In the genomic region with DNA sequence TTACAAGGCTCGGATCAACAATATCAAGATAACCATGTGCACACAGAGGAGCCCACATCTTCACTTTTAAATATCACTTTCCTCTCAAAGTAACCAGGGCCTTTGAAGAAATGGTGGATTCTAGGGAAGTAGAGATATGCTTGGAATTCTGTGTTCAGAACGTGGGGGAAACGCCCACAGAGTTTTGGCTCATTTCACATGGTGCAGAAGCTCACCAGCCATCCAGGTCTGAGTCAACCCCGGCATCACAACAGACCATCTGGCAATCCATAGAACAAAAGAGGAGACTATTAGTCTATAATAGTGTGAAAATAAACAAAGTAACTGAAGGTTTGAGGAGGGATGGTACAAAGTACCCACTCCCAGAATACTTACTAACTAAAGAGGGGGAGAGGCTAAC, we compare ENCODE assay signal across 19 mouse cellular contexts.
A peak's percentile ranks its signal among the peaks of the same experiment; 100 is the strongest.
DNase-seq lines count a peak whose midpoint lies in the region; ATAC-seq lines count a peak whose summit lies in the region.
"Had no signal": no experiment of that assay in that cellular context is flagged by ENCODE, and none has a peak within 500 bp of the region (broad histone marks: within the 10 kb centered on the region; RNA-seq: fewer than 3 reads in every experiment).

No protein-coding gene starts in this region.

- DNase-seq in cerebellum, adult 18-20 months = peak; percentile 45 to 57
- no peak for DNase-seq in cerebellum, adult 11 months
- peak; percentile 43 to 52 for DNase-seq in cerebellum, postnatal 25 days
- DNase-seq in right cerebral cortex, adult 2 months (ENCODE audit: low spot score in 2 of 2) = peak; percentile 27 to 30
- DNase-seq in right cerebral cortex, postnatal 25 days = no peak
- peak; percentile 28 for DNase-seq in telencephalon, adult 2 months (ENCODE audit: low read depth, low spot score)
- DNase-seq in adrenal gland, adult (ENCODE audit: inconsistent age in 2 of 2, low spot score in 1 of 2) = no peak
- DNase-seq: adrenal gland, postnatal 10 days; gastrocnemius, postnatal 10 days; heart, postnatal 10 days; kidney, adult 11 months; kidney, postnatal 14 days; liver; lung, adult 2 months; lung, postnatal 14 days; midbrain, embryonic 14.5 days; thymus, postnatal 14 days had no signal

- no peak for ATAC-seq in cerebellum, adult (ENCODE audit: insufficient number of reproducible peaks, low FRiP score, low TSS enrichment)
- ATAC-seq: forebrain, embryonic 13.5 days had no signal

Comparison
In these comparisons a context has a peak if more than half of its experiments do, and no peak if none do; other contexts are left out.
1. DNase-seq: peak in cerebellum, adult 18-20 months (2 of 2), cerebellum, postnatal 25 days (2 of 2), right cerebral cortex, adult 2 months (2 of 2) and telencephalon, adult 2 months (single experiment); none in cerebellum, adult 11 months (single experiment), right cerebral cortex, postnatal 25 days (single experiment) and adrenal gland, adult (0 of 2).